Mouse (Mus musculus): ENCODE measurements around the gene Acvr1. TPM values are rescaled to one million over a fixed set of nuclear protein-coding genes. Genes with fewer than 3 reads are reported as not detected.

Acvr1 gene
- polyA plus RNA-seq, 1 experiment from 2014 or later = 5.2 TPM

DNA sequence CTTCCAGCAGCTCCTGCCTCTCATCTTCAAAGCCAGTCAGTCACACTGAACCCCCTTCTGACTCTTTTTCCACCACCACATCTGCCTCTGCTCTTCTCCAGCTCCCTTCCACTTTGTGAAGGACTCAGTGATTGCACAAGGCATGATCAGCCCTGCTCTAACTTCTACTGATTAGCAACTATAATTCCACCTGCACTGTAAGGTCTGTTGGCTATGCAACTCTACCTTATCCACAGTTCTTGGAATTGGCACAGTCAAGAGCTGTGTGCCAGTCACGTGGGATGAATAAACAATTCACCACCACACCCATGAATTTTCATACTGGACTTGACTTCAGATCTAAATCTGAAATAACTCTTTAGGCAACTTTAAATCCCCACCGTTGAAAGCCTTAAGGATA, 133.6 kb downstream of the Acvr1 start:
- H3K27ac ChIP-seq (ENCODE audit: low read length) = no peak overlapping the region
- ATAC-seq (ENCODE audit: low FRiP score, low TSS enrichment) = no peak
- H3K9ac ChIP-seq (replicated peaks; ENCODE audit: low read length) = no peak overlapping the region
- no peaks in the 10 kb centered on the region for H3K9me3 ChIP-seq (ENCODE audit: low read length)
- H3K4me2 ChIP-seq (replicated peaks; ENCODE audit: low read depth, low read length) = no peak overlapping the region
- H3K4me3 ChIP-seq (ENCODE audit: low read length) = no peak overlapping the region
- H3K27me3 ChIP-seq (ENCODE audit: insufficient read depth, low read length) = no peaks in the 10 kb centered on the region
- WGBS = 89% methylated on average over 2 of the region's 2 CpGs
- 0 out of 2 replicates have a peak, but pooled peaks cover 2% of the 10 kb centered on the region for H3K36me3 ChIP-seq (ENCODE audit: insufficient read depth, low read length)
- no peaks in the 10 kb centered on the region for H3K4me1 ChIP-seq (ENCODE audit: insufficient read depth, low read length)

- H3K27me3 ChIP-seq (ENCODE audit: insufficient read depth, low read length) = no peaks in the 10 kb centered on the region
- no peaks in the 10 kb centered on the region for H3K9me3 ChIP-seq (ENCODE audit: low read length)
- 0 out of 2 replicates have a peak, but pooled peaks cover 2% of the 10 kb centered on the region for H3K36me3 ChIP-seq (ENCODE audit: insufficient read depth, low read length)
- H3K4me1 ChIP-seq (ENCODE audit: insufficient read depth, low read length) = no peaks in the 10 kb centered on the region
- no peak overlapping the region for H3K9ac ChIP-seq (replicated peaks; ENCODE audit: low read length)
- H3K27ac ChIP-seq (ENCODE audit: low read length) = no peak overlapping the region
- 94% methylated on average over 7 of the region's 7 CpGs for WGBS
- H3K4me2 ChIP-seq (replicated peaks; ENCODE audit: low read depth, low read length) = no peak overlapping the region
- no peak overlapping the region for H3K4me3 ChIP-seq (ENCODE audit: low read length)
- ATAC-seq (ENCODE audit: low FRiP score, low TSS enrichment) = no peak
Measured at GRCm38 (mm10) chr2:58432211-58432610, 134.7 kb downstream of the Acvr1 start.

- Histone ChIP-seq H3K27ac (ENCODE audit: low read length) (no peak overlapping the region), H3K36me3 (ENCODE audit: insufficient read depth, low read length) (no peaks in the 10 kb centered on the region), H3K27me3 (ENCODE audit: insufficient read depth, low read length) (no peaks in the 10 kb centered on the region), H3K4me3 (ENCODE audit: low read length) (no peak overlapping the region), H3K9ac (replicated peaks; ENCODE audit: low read length) (no peak overlapping the region), H3K4me2 (replicated peaks; ENCODE audit: low read depth, low read length) (no peak overlapping the region), H3K4me1 (ENCODE audit: insufficient read depth, low read length) (no peaks in the 10 kb centered on the region), H3K9me3 (ENCODE audit: low read length) (no peaks in the 10 kb centered on the region)
- WGBS = 94% methylated on average over 13 of the region's 13 CpGs
- no peak for ATAC-seq (ENCODE audit: low FRiP score, low TSS enrichment)
Measured at GRCm38 (mm10) chr2:58425436-58426004, 141.4 kb downstream of the Acvr1 start.

DNA sequence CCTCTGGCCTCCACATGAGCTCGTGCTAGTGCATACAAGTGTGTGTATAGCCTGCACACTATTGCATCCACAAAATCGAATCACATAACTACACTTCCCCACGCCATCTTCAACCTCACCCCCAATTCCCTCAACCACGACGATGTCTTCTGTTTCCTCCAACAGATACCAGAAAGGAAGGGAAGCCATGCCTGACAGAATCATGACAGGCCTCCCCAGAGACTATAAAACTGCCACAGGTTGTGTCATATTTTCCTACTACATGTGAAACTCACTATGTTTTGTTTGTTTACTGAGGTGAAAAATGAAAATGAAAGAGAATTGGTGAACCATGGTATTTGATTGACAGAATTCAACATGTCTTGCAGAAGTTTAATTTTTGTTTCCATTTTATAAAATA, 143.6 kb downstream of the Acvr1 start:
- Histone ChIP-seq H3K27me3 (ENCODE audit: insufficient read depth, low read length) (no peaks in the 10 kb centered on the region), H3K4me3 (ENCODE audit: low read length) (no peak overlapping the region), H3K27ac (ENCODE audit: low read length) (no peak overlapping the region), H3K4me2 (replicated peaks; ENCODE audit: low read depth, low read length) (no peak overlapping the region), H3K36me3 (ENCODE audit: insufficient read depth, low read length) (no peaks in the 10 kb centered on the region), H3K9me3 (ENCODE audit: low read length) (no peaks in the 10 kb centered on the region), H3K9ac (replicated peaks; ENCODE audit: low read length) (no peak overlapping the region), H3K4me1 (ENCODE audit: insufficient read depth, low read length) (no peaks in the 10 kb centered on the region)
- ATAC-seq (ENCODE audit: low FRiP score, low TSS enrichment) = no peak
- 71% methylated on average over 5 of the region's 5 CpGs for WGBS

GRCm38 (mm10) chr2:58419571-58419970, 147.4 kb downstream of the Acvr1 start:
- no peak for ATAC-seq (ENCODE audit: low FRiP score, low TSS enrichment)
- no peak overlapping the region for H3K9ac ChIP-seq (replicated peaks; ENCODE audit: low read length)
- WGBS = 90% methylated on average over 8 of the region's 8 CpGs

GRCm38 (mm10) chr2:58418109-58418508, 148.8 kb downstream of the Acvr1 start:
- H3K4me1 ChIP-seq (ENCODE audit: insufficient read depth, low read length) = no peaks in the 10 kb centered on the region
- no peak for ATAC-seq (ENCODE audit: low FRiP score, low TSS enrichment)

More at GRCm38 (mm10) chr2:58419571-58419970, 147.4 kb downstream of the Acvr1 start:
- Histone ChIP-seq H3K27me3 (ENCODE audit: insufficient read depth, low read length) (no peaks in the 10 kb centered on the region), H3K27ac (ENCODE audit: low read length) (no peak overlapping the region), H3K4me1 (ENCODE audit: insufficient read depth, low read length) (no peaks in the 10 kb centered on the region), H3K9me3 (ENCODE audit: low read length) (no peaks in the 10 kb centered on the region), H3K36me3 (ENCODE audit: insufficient read depth, low read length) (no peaks in the 10 kb centered on the region), H3K4me3 (ENCODE audit: low read length) (no peak overlapping the region), H3K4me2 (replicated peaks; ENCODE audit: low read depth, low read length) (no peak overlapping the region)

GRCm38 (mm10) chr2:58417684-58418083, 149.3 kb downstream of the Acvr1 start:
- ATAC-seq (ENCODE audit: low FRiP score, low TSS enrichment) = no peak
- 89% methylated on average over 9 of the region's 9 CpGs for WGBS
- no peak overlapping the region for H3K27ac ChIP-seq (ENCODE audit: low read length)
- H3K36me3 ChIP-seq (ENCODE audit: insufficient read depth, low read length) = no peaks in the 10 kb centered on the region
- no peaks in the 10 kb centered on the region for H3K27me3 ChIP-seq (ENCODE audit: insufficient read depth, low read length)
- H3K4me2 ChIP-seq (replicated peaks; ENCODE audit: low read depth, low read length) = no peak overlapping the region
- no peaks in the 10 kb centered on the region for H3K4me1 ChIP-seq (ENCODE audit: insufficient read depth, low read length)
- H3K9me3 ChIP-seq (ENCODE audit: low read length) = no peaks in the 10 kb centered on the region
- H3K9ac ChIP-seq (replicated peaks; ENCODE audit: low read length) = no peak overlapping the region
- no peak overlapping the region for H3K4me3 ChIP-seq (ENCODE audit: low read length)

More at GRCm38 (mm10) chr2:58418109-58418508, 148.8 kb downstream of the Acvr1 start:
- Histone ChIP-seq H3K4me2 (replicated peaks; ENCODE audit: low read depth, low read length) (no peak overlapping the region), H3K9me3 (ENCODE audit: low read length) (no peaks in the 10 kb centered on the region), H3K36me3 (ENCODE audit: insufficient read depth, low read length) (no peaks in the 10 kb centered on the region), H3K4me3 (ENCODE audit: low read length) (no peak overlapping the region), H3K9ac (replicated peaks; ENCODE audit: low read length) (no peak overlapping the region), H3K27ac (ENCODE audit: low read length) (no peak overlapping the region), H3K27me3 (ENCODE audit: insufficient read depth, low read length) (no peaks in the 10 kb centered on the region)
- WGBS = 78% methylated on average over 1 of the region's 1 CpGs

DNA sequence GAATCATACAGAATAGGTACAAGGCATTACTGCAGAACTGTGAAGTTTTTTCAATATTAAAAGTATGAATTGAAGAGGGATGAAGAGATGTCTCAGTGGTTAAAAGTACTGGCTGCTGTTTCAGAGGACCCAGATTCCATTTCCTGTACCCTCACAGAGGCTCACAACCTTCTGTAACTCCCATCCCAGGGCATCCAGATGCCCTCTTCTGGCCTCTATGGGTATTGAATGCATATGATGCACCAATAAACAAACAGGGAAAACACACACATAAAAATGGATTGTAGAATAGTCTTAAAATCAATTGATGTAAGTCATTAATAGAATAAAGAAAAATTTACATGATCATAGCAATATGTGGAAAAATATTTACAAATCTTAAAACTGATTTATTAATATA, 151.9 kb downstream of the Acvr1 start:
- Histone ChIP-seq H3K4me3 (ENCODE audit: low read length) (no peak overlapping the region), H3K4me1 (ENCODE audit: insufficient read depth, low read length) (no peaks in the 10 kb centered on the region), H3K27me3 (ENCODE audit: insufficient read depth, low read length) (no peaks in the 10 kb centered on the region), H3K9ac (replicated peaks; ENCODE audit: low read length) (no peak overlapping the region), H3K27ac (ENCODE audit: low read length) (no peak overlapping the region), H3K9me3 (ENCODE audit: low read length) (no peaks in the 10 kb centered on the region), H3K4me2 (replicated peaks; ENCODE audit: low read depth, low read length) (no peak overlapping the region), H3K36me3 (ENCODE audit: insufficient read depth, low read length) (no peaks in the 10 kb centered on the region)
- ATAC-seq (ENCODE audit: low FRiP score, low TSS enrichment) = no peak

DNA sequence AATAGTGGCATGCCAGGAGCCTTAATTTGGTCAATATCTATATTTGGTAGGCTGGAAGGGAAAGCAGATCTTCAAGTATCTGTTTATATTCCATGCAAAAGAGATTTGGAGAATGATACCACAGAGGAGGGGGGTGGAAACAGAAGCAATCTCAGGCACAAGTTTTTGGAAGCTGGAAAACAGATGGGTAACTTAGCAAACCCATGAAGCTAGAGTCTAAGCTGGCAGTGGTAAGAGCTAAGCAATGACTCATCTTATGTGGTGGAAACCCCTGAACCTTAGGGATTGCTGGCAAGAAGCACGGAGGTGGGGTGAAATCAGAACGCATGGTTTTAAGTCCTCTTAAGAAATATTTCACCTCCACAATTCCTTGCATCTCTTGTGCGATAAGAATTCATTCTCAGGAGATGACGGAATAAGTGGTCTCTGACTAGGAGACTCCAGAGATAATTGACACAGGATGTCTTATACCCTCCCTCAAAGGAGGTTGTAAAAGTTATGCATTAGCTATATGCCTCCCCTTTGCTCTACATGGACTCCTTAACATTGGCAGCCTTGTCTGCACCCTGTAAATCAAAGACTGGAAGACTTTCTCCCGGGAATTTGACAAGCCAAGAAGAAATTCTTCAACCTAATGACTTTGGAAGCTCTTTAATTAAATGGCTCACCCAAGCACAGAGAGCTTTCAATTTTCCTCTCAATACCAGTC, 157.9 kb downstream of the Acvr1 start:
- Histone ChIP-seq H3K36me3 (ENCODE audit: insufficient read depth, low read length) (no peaks in the 10 kb centered on the region), H3K9me3 (ENCODE audit: low read length) (no peaks in the 10 kb centered on the region), H3K9ac (replicated peaks; ENCODE audit: low read length) (no peak overlapping the region), H3K27me3 (ENCODE audit: insufficient read depth, low read length) (no peaks in the 10 kb centered on the region), H3K4me1 (ENCODE audit: insufficient read depth, low read length) (no peaks in the 10 kb centered on the region), H3K4me2 (replicated peaks; ENCODE audit: low read depth, low read length) (no peak overlapping the region), H3K27ac (ENCODE audit: low read length) (no peak overlapping the region), H3K4me3 (ENCODE audit: low read length) (no peak overlapping the region)
- WGBS = 35% methylated on average over 5 of the region's 5 CpGs
- peak; percentile 73; the same call in 1 of the 2 replicates for ATAC-seq (ENCODE audit: low FRiP score, low TSS enrichment)

DNA sequence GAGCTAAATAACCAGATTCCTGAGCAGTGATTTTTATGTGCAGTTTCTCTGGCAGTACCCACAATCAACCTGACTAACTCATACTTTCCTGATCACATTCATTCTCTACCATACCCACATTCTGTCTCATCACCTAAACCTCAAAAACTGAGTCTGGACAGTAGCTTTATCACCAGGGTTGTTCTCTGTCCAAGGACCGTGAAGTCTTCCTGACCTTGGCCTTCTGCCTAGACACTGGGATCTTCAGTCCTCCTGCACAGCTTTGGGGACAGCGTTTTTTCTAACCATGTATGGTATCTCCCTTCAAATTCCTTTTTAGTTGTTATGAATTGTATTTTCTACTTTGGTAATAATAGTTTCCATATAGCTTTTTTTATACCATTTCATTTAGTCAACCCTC, 163.5 kb downstream of the Acvr1 start:
- Histone ChIP-seq H3K9me3 (ENCODE audit: low read length) (no peaks in the 10 kb centered on the region), H3K4me1 (ENCODE audit: insufficient read depth, low read length) (no peaks in the 10 kb centered on the region), H3K4me2 (replicated peaks; ENCODE audit: low read depth, low read length) (no peak overlapping the region), H3K36me3 (ENCODE audit: insufficient read depth, low read length) (no peaks in the 10 kb centered on the region), H3K9ac (replicated peaks; ENCODE audit: low read length) (no peak overlapping the region), H3K27me3 (ENCODE audit: insufficient read depth, low read length) (no peaks in the 10 kb centered on the region), H3K4me3 (ENCODE audit: low read length) (no peak overlapping the region), H3K27ac (ENCODE audit: low read length) (no peak overlapping the region)
- WGBS = 75% methylated on average over 2 of the region's 2 CpGs
- ATAC-seq (ENCODE audit: low FRiP score, low TSS enrichment) = no peak

Measured in kidney, embryonic 16.5 days (tissue).